Mouse (Mus musculus): Measurements from ENCODE around the gene Tmem150a. TPM values are rescaled to one million over a fixed set of nuclear protein-coding genes. Genes with fewer than 3 reads are reported as not detected.

Gene Tmem150a
- polyA plus RNA-seq, 1 experiment from 2014 or later, result 39.5 TPM

DNA sequence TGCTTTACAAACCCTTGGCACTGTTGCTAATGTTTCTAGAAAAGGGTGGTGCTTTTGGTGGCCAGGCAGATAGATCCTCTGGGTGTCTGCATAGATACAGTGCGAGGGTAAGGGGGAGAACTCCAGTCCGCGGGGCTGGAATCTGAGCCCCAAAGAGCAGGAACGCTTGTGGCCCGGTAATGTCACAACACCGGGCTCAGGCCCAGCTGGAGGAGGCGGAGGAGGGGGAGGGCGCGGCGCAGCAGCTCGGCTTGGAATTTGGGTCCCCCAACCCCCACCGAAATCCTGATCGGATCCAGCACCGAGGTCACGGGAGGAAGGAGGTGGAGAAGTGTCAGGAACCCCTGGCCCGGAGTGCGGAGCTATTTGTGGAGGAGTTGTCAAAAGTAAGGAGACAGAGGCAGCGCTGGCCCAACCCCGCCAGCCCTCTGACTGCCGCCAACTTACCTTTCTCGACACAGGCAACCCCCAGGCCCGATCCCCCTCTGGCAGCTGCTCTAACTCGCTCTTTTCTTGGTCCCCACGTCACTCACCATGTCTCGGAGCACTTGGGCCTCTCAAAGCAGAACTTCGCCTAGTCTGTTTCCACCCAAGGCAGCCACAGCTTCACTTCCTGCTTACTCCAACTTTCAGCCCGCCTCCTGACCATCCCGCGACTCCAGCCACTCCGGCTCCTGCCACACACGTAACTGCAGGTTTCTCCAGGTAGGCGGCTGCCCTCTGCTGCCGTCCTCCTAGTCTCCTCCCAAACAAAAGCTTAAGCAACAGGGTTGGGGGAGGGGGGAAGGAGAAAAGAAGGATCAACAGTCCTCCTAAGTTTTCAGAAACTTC is 34.9 kb downstream of the Tmem150a start, which contains the start of gene Vamp8:
Vamp8 (minus strand) TSS at position 763 of the 831 bp plus-strand sequence.
- H3K9me3 ChIP-seq (ENCODE audit: control insufficient read depth, low read length), result no peaks in the 10 kb centered on the region
- H3K27ac ChIP-seq (ENCODE audit: low read depth, low read length), result peak within 1 kb of the TSS; percentile 100
- under 1% methylated on average over 33 of the region's 33 CpGs for WGBS
- no peaks in the 10 kb centered on the region for H3K27me3 ChIP-seq (replicated peaks; ENCODE audit: control insufficient read depth, insufficient read depth, low read length)
- H3K4me1 ChIP-seq (replicated peaks; ENCODE audit: control insufficient read depth, insufficient read depth, low read length), result peaks cover 35% of the 10 kb centered on the region
- H3K4me3 ChIP-seq (ENCODE audit: low read depth, low read length), result peak within 1 kb of the TSS; percentile 77
- H3K36me3 ChIP-seq (ENCODE audit: control insufficient read depth, insufficient read depth, low read length), result peaks cover 4% of the 10 kb centered on the region; the same call in 1 of the 2 replicates
- ATAC-seq (replicated peaks; ENCODE audit: low FRiP score) (peak; percentile 34), DNase-seq (ENCODE audit: low spot score) (peak; percentile 83)
- peak within 1 kb of the TSS; percentile 69 for H3K4me2 ChIP-seq
- peak within 1 kb of the TSS; percentile 88 for H3K9ac ChIP-seq (ENCODE audit: low read depth, low read length)

DNA sequence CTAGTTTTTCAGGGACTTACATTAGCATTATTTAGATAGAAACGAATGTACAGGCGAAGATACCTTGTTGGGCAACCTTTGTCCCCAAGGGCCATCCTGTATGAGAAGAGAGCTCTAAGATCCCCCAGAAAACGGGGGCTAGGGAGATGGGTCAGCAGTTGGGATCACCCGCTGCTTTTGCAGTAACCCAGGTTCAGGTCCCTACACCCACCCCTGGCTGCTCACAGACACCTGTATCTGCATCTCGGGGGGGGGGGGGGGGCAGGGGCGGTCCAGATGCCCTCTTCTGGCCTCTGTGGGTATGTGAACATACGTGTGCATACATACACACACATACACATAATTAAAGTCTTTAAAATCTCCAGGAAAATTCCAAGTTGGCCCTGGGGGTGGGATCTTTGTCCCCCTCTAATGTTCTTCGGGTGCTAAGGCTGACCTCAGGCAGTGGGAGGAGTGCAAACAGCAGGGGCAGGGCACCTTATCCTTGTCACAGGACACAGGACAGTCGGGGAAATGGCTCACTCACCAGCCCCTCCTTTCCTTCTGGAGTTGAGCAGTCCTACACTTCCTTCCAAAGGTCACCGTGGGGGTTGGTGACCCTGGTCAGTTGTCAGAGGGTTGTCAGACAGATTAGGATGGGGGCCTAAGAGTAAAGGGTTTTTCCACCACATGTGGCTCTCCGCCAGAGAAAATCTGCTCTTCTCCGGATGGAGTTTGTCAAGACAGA is 35.7 kb downstream of the Tmem150a start:
- DNase-seq (ENCODE audit: low spot score), result peak; percentile 70
- Histone ChIP-seq H3K9ac (ENCODE audit: low read depth, low read length) (peak overlapping the region; percentile 88), H3K4me2 (peak overlapping the region; percentile 69), H3K4me1 (replicated peaks; ENCODE audit: control insufficient read depth, insufficient read depth, low read length) (peaks cover 27% of the 10 kb centered on the region), H3K27me3 (replicated peaks; ENCODE audit: control insufficient read depth, insufficient read depth, low read length) (no peaks in the 10 kb centered on the region), H3K4me3 (ENCODE audit: low read depth, low read length) (peak overlapping the region; percentile 77), H3K9me3 (ENCODE audit: control insufficient read depth, low read length) (no peaks in the 10 kb centered on the region), H3K27ac (ENCODE audit: low read depth, low read length) (peak overlapping the region; percentile 100), H3K36me3 (ENCODE audit: control insufficient read depth, insufficient read depth, low read length) (no peaks in the 10 kb centered on the region; the same call in 1 of the 2 replicates)
- peak; percentile 70 for ATAC-seq (replicated peaks; ENCODE audit: low FRiP score)
- WGBS, result 6% methylated on average over 12 of the region's 12 CpGs

DNA sequence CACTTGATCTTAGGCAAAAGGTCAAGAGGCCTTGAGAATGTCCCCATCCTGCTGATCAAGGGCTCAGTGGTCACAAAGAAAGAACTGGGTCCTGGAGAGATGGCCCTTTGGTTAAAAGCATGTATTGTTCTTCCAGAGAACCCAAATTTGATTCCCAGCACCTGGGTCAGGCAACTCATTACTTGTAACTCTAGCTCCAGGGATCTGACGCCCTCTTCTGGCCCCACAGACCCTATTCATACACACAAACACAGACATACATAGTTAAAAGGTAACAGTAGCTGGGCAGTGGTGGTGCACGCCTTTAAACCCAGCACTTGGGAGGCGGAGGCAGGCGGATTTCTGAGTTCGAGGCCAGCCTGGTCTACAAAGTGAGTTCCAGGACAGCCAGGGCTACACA is 37.1 kb downstream of the Tmem150a start:
- H3K27me3 ChIP-seq (replicated peaks; ENCODE audit: control insufficient read depth, insufficient read depth, low read length), result no peaks in the 10 kb centered on the region
- no peak overlapping the region for H3K4me3 ChIP-seq (ENCODE audit: low read depth, low read length)
- H3K4me1 ChIP-seq (replicated peaks; ENCODE audit: control insufficient read depth, insufficient read depth, low read length), result peaks cover 23% of the 10 kb centered on the region
- H3K36me3 ChIP-seq (ENCODE audit: control insufficient read depth, insufficient read depth, low read length), result no peaks in the 10 kb centered on the region; the same call in 1 of the 2 replicates
- no peak overlapping the region for H3K9ac ChIP-seq (ENCODE audit: low read depth, low read length)
- peak overlapping the region; percentile 28; the same call in 1 of the 2 replicates for H3K27ac ChIP-seq (ENCODE audit: low read depth, low read length)
- H3K9me3 ChIP-seq (ENCODE audit: control insufficient read depth, low read length), result no peaks in the 10 kb centered on the region
- H3K4me2 ChIP-seq, result peak overlapping the region; percentile 69
- DNase-seq (ENCODE audit: low spot score) (no peak), ATAC-seq (replicated peaks; ENCODE audit: low FRiP score) (no peak)
- WGBS, result 93% methylated on average over 5 of the region's 5 CpGs

DNA sequence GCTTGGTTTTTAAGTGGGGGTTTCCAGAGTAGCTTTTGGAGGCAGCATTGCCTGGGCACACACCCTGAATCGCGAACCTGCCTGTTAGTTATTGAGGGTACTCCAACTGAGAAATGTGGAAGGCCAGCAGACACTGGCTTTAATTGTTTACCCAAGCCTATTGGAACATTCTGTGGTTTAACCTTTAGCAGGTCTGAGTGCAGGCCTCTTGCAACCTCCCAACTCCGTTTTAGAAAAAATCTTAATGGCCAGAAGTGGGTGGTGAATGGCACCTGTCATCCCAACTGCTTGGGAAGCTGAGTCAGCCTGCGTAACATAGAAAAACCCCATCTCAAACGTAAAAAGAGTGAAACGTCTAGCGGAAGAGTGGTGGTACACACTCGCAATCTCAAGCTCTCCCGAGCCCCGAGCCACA is 41.6 kb downstream of the Tmem150a start:
- Histone ChIP-seq H3K4me1 (replicated peaks; ENCODE audit: control insufficient read depth, insufficient read depth, low read length) (peaks cover 8% of the 10 kb centered on the region), H3K4me2 (no peak overlapping the region), H3K36me3 (ENCODE audit: control insufficient read depth, insufficient read depth, low read length) (no peaks in the 10 kb centered on the region; the same call in 1 of the 2 replicates), H3K27ac (ENCODE audit: low read depth, low read length) (peak overlapping the region; percentile 28; the same call in 1 of the 2 replicates), H3K9me3 (ENCODE audit: control insufficient read depth, low read length) (no peaks in the 10 kb centered on the region), H3K4me3 (ENCODE audit: low read depth, low read length) (no peak overlapping the region), H3K27me3 (replicated peaks; ENCODE audit: control insufficient read depth, insufficient read depth, low read length) (no peaks in the 10 kb centered on the region), H3K9ac (ENCODE audit: low read depth, low read length) (no peak overlapping the region)
- WGBS, result 80% methylated on average over 10 of the region's 10 CpGs
- ATAC-seq (replicated peaks; ENCODE audit: low FRiP score), result no peak
- no peak for DNase-seq (ENCODE audit: low spot score)

DNA sequence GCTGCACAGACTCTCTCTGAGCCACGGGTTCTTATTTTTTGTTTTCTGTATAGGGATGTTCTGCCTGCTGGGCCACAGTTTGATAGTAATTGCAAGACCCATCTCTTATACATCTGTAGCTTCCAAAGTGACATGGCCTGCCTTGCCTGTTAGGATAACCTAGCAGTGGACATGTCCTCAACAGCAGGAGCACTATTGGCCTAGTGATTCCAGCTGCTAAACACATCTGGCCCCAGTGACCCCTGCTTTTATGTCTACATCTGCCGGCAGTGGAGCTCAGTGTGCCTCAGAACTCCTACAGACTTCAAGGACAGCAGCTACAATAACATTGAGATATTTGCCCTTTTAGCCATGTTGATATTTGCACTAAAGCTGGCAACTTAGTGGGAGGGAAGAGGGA is 44.7 kb downstream of the Tmem150a start:
- H3K4me1 ChIP-seq (replicated peaks; ENCODE audit: control insufficient read depth, insufficient read depth, low read length), result peaks cover 8% of the 10 kb centered on the region
- no peak for DNase-seq (ENCODE audit: low spot score)
- H3K9ac ChIP-seq (ENCODE audit: low read depth, low read length), result no peak overlapping the region
- no peaks in the 10 kb centered on the region for H3K36me3 ChIP-seq (ENCODE audit: control insufficient read depth, insufficient read depth, low read length)
- H3K9me3 ChIP-seq (ENCODE audit: control insufficient read depth, low read length), result no peaks in the 10 kb centered on the region
- 70% methylated on average over 2 of the region's 2 CpGs for WGBS
- H3K4me2 ChIP-seq, result no peak overlapping the region
- H3K27ac ChIP-seq (ENCODE audit: low read depth, low read length), result no peak overlapping the region
- no peak for ATAC-seq (replicated peaks; ENCODE audit: low FRiP score)
- no peaks in the 10 kb centered on the region for H3K27me3 ChIP-seq (replicated peaks; ENCODE audit: control insufficient read depth, insufficient read depth, low read length)
- H3K4me3 ChIP-seq (ENCODE audit: low read depth, low read length), result no peak overlapping the region

DNA sequence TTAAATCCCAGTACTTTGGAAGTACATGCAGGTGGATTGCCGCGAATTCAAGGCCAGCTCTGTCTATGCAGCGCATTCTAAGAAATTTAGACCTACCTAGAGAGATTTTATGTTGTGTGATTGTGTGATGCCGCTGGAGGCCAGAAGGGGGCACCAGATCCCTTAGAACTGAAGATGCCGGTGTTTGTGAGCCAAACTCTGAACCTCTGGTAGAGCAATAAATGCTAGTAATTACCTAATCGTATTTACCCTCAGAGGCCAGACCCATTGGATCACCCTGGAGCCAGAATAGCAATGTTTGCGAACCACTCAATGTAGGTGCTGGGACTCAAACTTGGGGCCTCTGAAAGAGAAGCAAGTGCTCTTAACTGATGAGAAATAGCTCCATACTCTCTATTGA is 46.6 kb downstream of the Tmem150a start:
- DNase-seq (ENCODE audit: low spot score), result no peak
- Histone ChIP-seq H3K4me1 (replicated peaks; ENCODE audit: control insufficient read depth, insufficient read depth, low read length) (peaks cover 8% of the 10 kb centered on the region), H3K4me3 (ENCODE audit: low read depth, low read length) (no peak overlapping the region), H3K9me3 (ENCODE audit: control insufficient read depth, low read length) (no peaks in the 10 kb centered on the region), H3K27ac (ENCODE audit: low read depth, low read length) (no peak overlapping the region), H3K4me2 (no peak overlapping the region), H3K36me3 (ENCODE audit: control insufficient read depth, insufficient read depth, low read length) (no peaks in the 10 kb centered on the region), H3K9ac (ENCODE audit: low read depth, low read length) (no peak overlapping the region), H3K27me3 (replicated peaks; ENCODE audit: control insufficient read depth, insufficient read depth, low read length) (no peaks in the 10 kb centered on the region)
- ATAC-seq (replicated peaks; ENCODE audit: low FRiP score), result no peak
- WGBS, result 20% methylated on average over 7 of the region's 7 CpGs

DNA sequence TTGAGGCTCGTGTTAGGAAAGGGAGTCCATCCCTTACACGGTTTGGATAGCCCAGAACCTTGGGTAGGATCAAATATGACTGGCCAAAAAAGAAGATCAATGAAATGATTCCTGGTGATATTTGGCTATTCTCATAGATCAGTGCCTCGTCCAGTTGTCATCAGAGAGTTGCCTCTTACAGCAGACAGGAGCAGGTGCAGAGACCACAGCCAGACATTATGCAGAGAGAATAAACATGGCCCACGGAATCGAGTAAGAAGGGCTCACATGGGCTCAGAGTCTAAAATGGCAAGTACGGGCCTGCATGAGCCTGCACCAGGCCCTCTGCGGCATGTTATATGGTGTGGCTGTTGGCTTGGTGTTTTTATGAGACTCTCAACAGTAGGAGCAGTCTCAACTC is 50.1 kb downstream of the Tmem150a start:
- no peak overlapping the region for H3K27ac ChIP-seq (ENCODE audit: low read depth, low read length)
- no peaks in the 10 kb centered on the region for H3K4me1 ChIP-seq (replicated peaks; ENCODE audit: control insufficient read depth, insufficient read depth, low read length)
- H3K4me2 ChIP-seq, result no peak overlapping the region
- ATAC-seq (replicated peaks; ENCODE audit: low FRiP score), result no peak
- no peaks in the 10 kb centered on the region for H3K9me3 ChIP-seq (ENCODE audit: control insufficient read depth, low read length)
- DNase-seq (ENCODE audit: low spot score), result no peak
- WGBS, result 83% methylated on average over 7 of the region's 7 CpGs
- no peak overlapping the region for H3K9ac ChIP-seq (ENCODE audit: low read depth, low read length)
- H3K4me3 ChIP-seq (ENCODE audit: low read depth, low read length), result no peak overlapping the region
- no peaks in the 10 kb centered on the region for H3K27me3 ChIP-seq (replicated peaks; ENCODE audit: control insufficient read depth, insufficient read depth, low read length)
- no peaks in the 10 kb centered on the region for H3K36me3 ChIP-seq (ENCODE audit: control insufficient read depth, insufficient read depth, low read length)

DNA sequence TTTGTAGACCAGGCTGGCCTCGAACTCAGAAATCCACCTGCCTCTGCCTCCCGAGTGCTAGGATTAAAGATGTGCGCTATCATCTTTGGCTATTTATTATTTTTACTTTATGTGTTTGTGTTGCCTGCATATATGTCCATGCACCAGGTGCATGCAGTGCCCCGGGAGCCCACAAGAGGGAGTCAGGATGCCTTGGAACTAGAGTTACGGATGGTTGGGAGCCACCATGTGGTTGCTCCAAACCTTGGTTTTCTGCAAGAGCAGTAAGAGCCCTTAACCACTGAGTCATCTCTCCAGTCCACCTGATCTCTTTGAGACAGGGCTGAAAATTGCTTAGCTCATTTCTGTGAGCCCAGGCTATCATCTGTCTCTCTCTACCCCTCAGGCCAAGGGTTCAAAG is 51.9 kb downstream of the Tmem150a start:
- peak; percentile 66 for ATAC-seq (replicated peaks; ENCODE audit: low FRiP score)
- Histone ChIP-seq H3K4me3 (ENCODE audit: low read depth, low read length) (no peak overlapping the region), H3K9me3 (ENCODE audit: control insufficient read depth, low read length) (no peaks in the 10 kb centered on the region), H3K4me2 (no peak overlapping the region), H3K36me3 (ENCODE audit: control insufficient read depth, insufficient read depth, low read length) (no peaks in the 10 kb centered on the region), H3K4me1 (replicated peaks; ENCODE audit: control insufficient read depth, insufficient read depth, low read length) (no peaks in the 10 kb centered on the region), H3K27me3 (replicated peaks; ENCODE audit: control insufficient read depth, insufficient read depth, low read length) (no peaks in the 10 kb centered on the region), H3K27ac (ENCODE audit: low read depth, low read length) (no peak overlapping the region), H3K9ac (ENCODE audit: low read depth, low read length) (no peak overlapping the region)
- 4% methylated on average over 5 of the region's 5 CpGs for whole genome bisulfite sequencing
- peak; percentile 92 for DNase-seq (ENCODE audit: low spot score)
